Mouse (Mus musculus) kidney, adult 9 months (tissue): ENCODE data around the gene Trappc1.

Source experiments
- DNase-seq: peaks from one replicate; pipeline ENCODE4 v3.0.0; 2022

Trappc1 gene

DNA sequence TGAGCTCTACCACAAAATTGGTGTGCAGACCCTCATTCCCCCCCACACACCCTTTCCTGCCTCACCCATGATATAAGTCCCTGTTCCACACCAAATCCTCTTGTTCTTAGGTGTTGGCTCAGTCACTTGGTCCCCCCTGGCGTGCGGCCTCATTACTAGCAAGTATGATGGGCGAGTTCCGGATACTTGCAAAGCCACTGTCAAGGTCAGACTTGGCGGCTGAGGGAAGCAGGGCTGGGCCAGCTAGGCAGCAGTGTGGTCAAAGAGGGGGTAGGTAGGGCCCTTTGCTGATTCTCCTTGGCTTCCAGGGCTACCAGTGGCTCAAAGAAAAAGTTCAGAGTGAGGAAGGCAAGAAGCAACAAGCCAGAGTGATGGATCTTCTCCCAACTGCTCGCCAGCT is 7.4 kb downstream of the Trappc1 start:
- no peak for DNase-seq

DNA sequence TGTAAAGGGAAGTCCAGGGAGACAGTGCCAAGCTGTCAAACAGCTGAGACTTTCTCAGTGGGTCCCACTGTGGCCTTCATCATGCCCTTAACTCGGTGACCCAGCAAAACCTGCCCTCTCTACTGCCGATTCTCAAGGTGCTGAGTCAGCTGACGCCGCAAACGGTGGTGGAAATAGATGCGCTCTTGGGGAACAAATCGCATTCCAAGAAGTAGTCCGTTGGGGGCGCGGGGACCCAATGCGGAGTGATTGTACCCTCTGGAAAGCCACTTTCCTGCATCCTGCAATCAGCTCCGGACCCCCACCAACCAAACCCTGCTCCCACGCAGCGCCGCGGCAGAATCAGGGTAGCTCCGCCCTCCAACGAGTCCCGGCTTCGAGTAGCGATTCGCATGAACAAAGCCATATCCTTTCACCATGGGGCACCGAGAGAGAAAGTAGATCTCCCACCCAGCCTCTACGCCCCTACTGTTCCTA is 8.2 kb downstream of the Trappc1 start:
- peak; percentile 64 for DNase-seq

DNA sequence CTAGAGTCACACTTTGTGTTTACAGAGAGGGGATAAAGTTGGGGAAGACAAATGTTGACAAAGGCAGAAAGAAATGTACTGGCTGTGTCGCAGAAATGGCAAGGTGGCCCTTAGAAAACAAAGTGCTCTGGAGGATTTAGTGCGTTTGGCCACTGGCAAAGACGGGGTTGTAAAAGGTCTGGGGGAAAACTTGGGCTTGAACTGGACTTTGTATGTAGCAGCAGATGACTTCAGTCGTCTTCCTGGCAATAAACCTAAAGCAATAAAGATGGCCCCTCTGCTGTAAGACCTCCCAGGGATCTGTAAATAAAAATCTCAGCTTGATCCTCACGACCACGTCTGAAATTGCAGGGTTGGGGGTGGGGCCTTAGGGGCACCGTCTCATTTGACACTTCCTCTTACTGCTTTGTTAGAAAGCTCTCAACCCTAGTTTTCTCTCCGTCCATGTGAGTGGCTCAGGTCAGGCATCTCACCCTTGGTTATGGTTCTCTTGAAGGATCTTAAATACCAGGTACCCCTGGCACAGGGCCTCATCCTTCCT is 9.0 kb downstream of the Trappc1 start:
- no peak for DNase-seq

DNA sequence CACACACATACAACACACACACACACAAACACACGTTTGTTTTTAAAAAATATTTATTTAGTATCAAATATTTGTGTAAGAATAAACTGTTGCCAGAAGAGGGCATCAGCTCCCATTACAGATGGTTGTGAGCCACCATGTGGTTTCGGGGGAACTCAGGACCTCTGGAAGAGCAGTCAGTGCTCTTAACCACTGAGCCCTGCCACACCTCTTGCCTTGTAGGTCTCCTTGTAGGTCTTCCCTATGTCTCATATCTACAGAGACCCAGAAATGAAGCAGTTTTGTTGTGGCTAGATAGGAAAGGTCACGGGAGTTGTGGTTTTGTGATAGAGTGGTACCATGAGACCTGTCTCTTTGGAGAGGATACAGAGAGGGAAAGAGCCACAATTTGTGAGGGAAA is 10.1 kb downstream of the Trappc1 start:
- DNase-seq, result no peak

DNA sequence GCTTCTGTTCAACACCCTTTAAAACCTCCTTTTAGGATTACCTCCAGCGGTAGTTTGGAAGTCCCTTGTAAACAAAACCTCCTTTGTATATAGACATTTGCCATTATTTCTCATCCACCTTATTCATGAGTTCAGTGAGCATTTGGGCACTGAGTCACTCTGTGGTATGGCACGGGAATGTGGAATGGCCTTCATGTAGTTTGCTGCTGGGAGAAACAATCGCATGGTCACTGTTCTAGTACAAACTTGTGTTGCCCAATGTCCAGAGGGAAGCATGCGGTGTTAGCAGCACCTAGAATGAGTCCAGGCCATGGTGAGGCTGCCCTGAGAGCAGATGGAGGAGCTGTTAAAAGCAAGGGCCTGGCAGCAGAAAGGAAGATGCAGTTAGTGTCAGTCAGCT is 11.0 kb downstream of the Trappc1 start:
- no peak for DNase-seq

DNA sequence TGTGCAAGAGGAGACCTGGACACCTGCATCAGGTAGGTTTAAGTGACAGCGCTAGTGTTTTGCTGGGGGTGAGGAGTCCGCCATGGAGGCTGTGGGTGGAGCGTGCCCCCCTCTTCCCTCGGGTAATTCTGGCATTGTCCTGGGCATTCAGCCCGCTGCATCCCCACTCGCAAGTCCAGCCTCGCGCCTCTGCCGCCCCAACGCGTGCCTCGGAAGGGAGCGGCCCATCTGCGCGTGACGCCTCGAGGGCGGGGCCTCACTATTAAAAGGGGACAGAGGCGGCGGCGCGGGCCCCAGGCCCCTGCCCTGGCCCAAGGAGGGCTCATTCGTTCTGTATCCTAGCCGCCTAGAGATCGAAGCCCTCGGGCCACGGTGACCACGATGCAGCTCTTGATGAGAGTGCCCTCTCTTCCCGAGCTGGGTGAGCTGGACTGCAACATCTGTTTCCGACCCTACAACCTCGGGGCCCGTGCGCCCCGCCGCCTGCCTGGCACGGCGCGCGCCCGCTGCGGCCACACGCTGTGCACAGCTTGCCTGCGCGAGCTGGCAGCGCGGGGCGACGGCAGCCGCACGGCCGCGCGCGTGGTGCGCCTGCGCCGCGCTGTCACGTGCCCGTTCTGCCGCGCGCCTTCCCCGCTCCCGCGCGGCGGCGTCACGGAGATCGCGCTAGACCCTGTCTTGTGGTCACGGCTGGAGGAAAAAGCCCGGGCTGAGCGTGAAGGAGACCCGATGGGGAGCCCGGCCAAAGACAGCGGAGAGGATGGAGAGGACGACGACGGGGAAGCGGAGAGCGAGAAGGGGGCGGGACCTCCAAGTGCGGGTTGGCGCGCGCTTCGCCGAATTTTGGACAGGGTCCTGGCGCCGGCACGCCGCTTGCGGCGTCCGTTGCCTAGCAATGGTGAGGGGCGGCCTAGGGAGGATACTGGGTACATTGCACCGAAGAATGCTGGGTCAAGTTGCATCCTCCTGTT is 16.7 kb downstream of the Trappc1 start, which contains the start of gene Rnf227:
TSS of gene Rnf227 (plus strand) at position 301 of the 971 bp plus-strand sequence.
- peak; percentile 50 for DNase-seq

DNA sequence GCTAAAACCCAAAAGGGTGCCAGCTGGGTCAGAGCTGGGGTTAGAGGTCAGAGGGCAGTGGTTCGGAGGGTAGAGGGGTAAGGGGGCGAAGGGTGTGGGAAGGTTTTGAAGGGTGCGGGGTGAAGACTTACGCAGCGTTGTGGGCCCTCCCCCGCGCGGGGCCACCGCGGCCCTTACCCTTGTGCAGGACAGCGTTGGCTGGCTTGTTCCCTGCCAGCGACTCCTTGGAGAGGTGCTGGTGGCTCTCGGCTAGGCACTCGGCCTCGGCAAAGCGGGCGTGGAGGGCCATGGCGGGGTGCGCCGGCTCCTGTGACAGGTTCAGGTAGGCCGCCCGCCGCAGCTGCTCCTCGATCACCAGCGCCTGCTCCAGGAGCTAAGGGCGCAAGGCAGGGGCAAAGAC is 22.7 kb downstream of the Trappc1 start:
- no peak for DNase-seq

DNA sequence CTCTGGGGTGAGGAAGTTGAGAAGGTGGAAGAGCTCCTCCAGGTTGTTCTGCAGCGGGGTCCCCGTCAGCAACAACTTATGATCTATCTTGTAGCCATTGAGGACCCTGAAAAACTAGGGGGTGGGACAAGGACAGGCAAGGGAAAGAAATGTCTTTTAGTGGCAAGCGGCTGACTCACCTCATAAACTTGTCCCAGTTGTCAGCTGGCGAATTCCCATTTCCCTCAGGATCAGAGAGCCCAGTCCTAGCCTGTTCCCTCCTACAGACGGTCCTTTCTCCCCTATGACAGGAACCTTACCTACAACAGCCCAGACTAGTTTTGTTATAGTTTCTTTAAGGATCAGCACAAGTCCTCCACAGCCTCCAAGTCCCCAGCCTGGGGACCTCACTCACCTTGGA is 32.8 kb downstream of the Trappc1 start:
- no peak for DNase-seq

DNA sequence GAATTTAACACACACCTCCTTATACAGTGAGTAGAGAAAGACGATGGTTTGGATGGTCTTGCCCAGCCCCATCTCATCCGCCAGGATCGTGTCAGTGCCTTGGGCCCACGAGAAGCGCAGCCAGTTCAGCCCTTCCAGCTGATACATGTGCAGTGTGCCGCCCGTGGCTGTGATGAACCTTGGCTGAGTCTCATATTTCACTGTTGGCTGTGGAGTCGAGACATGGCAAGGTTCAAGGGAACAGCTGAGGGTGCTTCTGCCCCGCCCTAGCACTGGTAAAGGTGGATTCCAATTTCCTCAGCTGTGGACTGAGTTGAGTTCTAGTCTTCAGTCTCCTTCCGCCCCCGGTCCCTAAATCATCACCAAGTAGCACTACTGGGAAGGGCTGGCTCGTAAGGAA is 33.9 kb downstream of the Trappc1 start:
- no peak for DNase-seq

DNA sequence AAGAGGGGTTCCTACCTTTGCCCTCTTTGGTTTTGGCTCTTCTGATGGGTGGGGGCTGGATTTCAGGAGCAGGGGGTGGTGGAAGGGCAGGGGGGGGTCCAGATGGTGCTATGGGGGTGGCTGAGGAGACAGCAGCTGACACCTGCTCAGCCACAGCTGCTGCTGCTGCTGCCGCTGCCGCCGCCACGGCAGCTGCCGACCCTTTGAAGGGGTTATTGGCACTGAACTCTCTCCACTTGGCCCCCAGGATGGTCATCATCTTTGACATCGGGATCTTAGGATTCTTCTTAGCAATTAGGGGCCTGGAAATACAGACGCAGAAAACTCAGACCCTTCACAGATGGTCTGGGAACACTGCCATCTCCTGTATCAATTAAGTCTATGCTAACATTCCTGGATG is 38.2 kb downstream of the Trappc1 start:
- no peak for DNase-seq

DNA sequence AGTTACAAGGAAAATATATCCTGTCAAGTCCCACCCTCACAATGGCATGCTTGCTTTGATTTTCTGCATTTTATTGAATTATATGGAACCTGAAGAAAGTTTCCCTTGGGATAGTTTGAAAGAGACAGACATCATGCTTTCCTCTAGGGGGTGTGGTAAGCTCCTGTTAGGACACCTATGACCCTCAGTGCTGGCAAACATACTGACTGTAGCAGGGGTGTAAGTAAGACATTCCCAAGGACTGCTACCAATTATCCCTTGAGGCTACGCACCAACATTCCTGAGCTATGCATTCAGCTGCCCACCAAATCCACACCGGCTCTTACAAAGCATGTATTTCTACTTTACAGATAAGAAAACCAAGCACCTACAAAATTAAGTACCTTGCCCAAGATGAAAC is 38.7 kb downstream of the Trappc1 start:
- peak; percentile 54 for DNase-seq

DNA sequence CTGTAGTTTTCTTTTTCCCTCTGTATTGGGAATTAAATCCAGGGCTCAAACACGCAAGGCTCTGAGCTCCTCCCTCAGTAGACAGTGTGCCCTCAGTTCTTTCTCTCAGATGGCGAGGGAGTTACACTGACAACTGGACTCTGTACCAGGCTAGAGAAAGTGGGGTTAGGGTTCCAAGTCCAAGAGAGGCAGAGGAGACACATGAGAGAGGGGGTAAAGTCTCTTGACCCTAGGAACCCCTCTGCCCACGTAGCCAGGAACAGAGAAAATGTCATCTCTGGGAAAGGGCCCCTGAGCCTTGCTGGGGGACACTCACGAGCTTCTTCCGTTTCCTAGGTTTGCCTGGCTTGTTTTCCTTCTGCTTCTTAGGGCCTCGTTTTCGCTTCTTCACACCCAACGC is 40.6 kb downstream of the Trappc1 start:
- peak; percentile 90 for DNase-seq

DNA sequence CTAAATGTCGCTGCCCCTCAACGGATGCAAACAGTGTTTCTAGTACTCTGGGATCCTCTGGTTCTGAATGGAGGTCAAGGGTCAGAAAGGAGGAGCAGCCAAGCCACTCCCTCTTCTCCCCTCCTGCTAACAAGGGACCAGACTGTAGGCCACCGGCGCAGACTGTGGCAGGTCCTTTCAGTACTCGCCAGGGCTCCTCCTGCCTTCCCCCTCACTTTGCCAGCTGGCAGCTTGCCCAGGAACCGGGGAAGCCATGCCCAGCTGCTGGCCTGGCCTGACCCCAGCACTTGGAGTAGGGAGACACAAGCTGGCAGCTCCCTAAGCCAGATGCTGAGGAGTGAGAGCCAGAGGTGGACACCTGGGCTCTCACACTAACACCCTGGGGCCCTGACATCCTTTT is 41.1 kb downstream of the Trappc1 start:
- peak; percentile 99 for DNase-seq

DNA sequence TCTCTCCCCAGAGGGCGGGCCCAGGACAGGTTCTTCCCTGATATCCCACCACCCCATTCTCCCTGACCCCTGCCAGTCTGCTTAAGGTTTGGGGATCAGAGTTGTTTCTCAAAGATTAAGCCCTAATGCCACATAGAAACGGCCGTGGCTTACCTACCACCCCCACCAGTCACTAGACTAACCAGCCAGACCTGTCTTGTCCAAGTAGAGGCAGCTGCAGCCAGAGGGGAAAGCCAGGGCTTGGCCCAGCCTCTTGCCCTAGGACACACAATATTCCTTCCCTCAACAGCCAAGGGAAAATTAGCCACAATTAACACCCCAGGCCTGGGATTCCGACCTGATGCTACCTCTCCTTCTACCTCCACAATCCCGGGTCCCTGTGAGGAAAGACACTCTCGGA is 41.9 kb downstream of the Trappc1 start:
- no peak for DNase-seq

DNA sequence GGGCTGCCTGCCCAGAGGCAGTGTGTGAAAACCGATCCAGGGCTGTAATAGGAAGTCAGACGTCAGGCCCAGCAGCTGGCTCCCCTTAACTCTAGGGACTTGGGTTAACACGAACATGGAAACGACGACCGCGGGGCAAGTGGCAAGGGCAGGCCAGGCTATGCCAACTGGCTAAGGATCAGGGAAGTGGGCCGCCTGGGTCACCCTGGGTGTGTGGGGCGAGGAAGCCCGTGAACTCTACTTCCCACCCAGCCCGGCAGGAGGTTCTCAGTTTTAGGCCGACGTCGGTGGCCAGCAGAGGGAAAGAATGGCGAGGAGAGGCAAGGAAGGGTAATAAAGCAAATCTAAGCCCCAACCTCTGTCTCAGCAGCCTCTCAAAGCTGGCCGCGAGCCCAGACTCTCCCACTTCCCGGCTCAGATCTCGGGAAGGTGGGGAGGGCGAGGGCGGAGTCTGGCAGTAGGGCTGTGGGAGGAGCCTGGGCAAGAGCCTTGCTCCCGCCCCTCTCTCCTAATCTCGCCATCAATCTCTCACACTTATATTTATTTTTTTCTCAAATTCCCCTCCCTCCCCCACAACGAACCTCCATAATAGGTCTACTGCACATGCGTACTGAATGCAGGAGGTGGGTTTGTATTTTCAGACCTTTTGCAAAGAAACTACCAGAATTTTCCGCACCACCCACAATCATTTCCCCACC is 42.5 kb downstream of the Trappc1 start:
- peak; percentile 98 for DNase-seq

DNA sequence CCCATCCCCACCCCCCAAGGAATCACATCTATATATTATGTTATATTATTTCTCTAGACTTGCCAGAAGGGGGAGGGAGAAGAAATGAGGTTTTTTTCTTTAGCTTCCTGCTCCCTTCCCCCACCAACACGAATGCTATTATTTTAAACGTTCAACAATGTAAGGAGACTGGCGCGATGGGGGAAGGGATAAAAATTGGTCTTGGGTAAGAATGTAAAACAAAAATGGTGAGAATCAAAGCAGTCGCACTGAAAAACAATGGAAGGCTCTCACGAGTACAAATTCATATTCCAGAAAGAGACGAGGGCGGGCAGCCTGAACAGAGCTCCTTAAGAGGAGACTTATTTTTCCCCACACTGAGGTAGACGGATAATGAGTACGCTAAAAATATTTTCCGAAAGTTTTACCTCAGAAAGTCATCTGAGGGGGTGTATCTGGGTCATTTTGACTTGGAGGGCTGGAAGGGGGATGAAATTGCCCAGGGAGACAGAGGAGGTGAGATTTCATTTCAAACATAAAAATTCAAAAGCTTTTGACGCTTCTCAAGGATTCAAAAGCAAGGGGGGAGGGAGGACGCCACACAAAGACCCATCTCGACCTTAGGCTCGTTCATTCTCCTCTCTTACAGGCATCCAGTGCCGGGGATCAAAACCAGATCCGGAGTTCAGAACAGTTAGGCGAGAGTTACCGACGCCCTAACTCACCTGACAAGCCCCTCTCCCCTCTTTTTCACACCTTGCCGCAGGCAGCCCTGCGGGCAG is 43.3 kb downstream of the Trappc1 start:
- DNase-seq, result peak; percentile 64

DNA sequence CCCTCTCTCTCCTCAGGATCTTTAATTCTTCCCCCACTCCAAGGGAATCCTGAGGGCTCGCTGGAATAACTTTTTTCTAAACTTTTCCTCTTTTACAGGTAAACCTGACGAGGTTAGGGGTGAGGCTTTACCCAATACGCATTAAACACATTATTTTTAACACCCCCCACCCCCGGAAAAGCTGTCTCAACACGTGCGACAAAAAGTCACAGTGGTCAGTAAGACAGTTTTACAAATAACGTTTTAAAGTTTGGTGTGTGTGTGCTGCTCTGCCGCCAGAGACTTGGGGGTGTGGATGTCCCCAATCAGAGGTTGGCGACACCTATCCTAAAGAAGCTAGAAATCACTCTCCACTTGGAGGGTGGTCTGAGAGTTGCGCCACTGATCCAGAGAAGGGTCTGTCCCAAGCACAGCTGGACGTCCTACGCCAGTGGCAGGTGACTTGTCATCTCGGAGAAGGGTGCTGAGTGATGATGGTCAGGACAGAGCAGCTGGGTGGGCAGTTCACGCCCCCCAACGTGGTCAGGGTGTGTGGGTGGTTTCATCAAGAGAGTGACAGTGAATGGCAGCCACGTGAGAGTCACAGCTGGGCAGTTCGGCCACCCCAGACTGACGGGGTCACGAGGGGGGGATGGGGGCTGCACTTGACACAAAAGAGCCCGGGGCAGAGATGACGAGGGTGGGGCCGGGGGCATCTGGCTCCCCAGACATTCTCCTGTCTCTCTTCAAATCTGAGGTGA is 44.0 kb downstream of the Trappc1 start:
- peak; percentile 63 for DNase-seq

DNA sequence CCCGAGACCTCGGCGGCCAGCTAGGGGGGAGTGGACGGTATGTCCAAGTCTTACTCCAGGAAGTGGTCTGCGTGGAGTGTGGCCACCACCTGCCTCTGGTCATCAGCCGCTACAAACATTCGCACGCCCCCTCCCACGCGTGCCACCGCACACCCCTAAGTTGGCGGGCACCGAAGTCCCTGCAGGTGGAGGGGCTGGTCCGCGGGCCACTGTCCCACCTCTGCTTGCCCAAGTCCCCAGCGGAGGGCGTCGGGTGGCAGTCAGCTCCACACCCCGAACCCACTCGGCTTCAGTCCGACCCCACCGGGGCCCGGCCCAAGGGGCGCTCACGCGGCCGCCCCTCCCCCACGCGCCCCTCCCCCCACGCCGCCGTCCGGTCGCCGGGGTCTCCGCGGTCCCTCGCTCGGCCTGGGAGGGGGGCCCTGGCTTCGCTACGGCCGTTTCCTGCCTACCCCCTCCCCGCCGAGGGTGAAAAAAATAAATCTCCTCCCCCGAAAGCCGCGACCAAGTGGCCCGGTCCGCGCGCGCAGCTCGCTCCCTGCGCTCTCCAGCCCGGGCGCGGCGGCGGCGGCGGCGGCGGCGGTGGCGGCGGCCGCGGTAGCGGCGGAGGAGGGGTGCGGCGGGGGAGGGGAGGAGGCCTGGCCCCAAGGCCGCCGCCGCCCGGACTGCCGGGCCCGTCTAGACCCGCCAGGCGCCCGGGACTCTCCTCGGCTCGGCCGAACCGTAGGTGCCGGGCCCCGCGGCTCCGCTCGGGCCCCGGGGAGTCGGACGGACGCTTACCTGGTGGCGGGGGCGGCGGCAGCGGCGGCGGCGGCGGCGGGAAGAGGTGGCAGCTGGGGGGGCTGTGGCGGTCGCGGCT is 44.8 kb downstream of the Trappc1 start:
- DNase-seq, result peak; percentile 38

DNA sequence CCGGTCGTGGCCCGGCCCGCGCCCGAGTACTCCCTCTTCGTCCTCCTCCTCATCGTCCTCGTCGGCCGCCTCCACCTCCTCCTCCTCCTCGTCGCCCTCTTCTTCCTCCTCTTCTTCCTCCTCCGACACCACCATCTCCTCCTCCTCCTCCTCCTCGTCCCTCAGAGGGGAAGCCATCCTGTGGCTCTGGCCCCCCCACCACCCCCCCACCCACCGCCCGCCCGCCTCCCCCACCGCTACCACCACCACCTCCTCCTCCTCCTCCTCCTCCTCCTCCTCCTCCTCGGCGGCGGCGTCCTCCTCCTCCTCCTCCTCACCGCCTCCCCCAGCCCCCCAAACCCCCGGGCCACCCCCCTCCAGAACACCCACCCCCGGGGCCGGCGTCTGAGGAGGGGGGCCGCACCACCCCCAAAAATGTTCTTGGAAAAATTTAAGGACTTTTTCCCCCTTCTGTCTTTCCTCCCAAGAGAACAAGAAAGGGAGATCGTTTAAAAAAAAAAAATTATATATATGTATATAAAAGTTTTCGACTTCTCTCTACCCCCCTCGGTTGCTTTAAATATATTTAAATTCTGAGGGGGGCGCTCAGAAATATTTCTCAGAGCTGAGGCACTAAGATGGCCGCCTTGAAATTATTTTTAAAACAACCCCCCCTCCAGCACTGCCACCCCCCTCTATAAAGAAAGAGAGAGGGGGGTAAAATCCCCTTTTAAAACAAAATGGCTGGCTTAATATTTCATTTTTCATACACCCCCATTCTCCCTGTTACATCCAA is 45.6 kb downstream of the Trappc1 start, which contains the start of gene Chd3:
TSS of gene Chd3 (minus strand) at position 192 of the 775 bp plus-strand sequence.
- no peak for DNase-seq
